In the genomic region with DNA sequence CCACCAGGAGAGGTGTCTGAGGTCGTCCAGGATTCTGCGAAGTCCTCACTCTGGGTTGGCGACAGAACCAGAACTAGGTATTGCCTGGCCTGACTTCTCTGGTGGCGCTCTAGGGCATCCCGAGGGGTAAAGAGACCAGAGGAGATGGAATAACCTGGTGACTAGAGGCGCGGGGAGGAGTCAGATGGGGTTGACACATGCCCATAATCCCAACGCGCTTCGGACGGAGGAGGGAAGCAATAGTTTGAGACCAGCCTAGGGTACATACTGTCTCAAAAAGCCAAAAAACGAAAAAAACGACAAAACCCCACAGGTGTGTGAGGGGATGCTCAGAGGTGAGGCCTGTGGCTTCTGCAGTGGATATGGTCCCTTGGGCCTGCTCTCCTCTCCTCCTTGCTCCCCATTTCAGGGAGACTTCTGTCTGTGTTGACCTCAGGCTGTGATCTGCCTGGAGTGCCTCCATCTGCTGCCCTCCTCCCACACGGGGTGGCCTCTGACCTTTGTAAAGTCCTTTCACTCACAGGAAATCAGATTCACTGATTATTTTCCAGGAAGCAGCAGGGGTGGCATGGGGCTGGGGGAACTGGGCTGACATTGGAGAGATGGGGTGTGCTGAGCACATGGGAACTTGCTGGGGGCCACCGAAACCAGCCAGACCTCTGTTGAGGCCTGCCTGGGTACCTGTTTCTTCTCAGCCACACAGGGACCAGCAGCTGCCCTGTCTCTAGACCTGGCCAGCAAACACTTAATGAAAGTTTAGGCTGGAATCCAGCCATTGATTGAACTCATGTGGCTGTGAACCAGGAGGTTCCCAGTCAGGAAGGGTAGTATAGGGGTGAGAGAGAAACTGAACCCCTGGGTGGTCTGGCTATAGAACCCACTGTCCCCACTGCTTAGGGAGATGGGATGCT, we compare ENCODE assay signal across 8 mouse cellular contexts. TPM values are rescaled to one million over a fixed set of nuclear protein-coding genes. Genes with fewer than 3 reads are reported as not detected.
DNase-seq lines count a peak whose midpoint lies in the region; ATAC-seq and TF ChIP-seq lines count a peak whose summit lies in the region.

No protein-coding gene starts in this region.

- peak overlapping the region; percentile 60; the same call in 1 of the 2 replicates for H3K9ac ChIP-seq in kidney, embryonic 14.5 days (ENCODE audit: low read depth, low read length)
- H3K9ac ChIP-seq in hindbrain, embryonic 14.5 days: peak overlapping the region; percentile 88
- H3K9ac ChIP-seq in midbrain, embryonic 14.5 days (replicated peaks; ENCODE audit: low read length): peak overlapping the region; percentile 85

- H3K9me3 ChIP-seq in kidney, embryonic 14.5 days (ENCODE audit: control insufficient read depth, low read length): no peaks in the 10 kb centered on the region
- no peaks in the 10 kb centered on the region for H3K9me3 ChIP-seq in hindbrain, embryonic 14.5 days (ENCODE audit: control insufficient read depth, low read length)
- no peaks in the 10 kb centered on the region for H3K9me3 ChIP-seq in midbrain, embryonic 14.5 days (ENCODE audit: control insufficient read depth, low read length)

- WGBS in kidney, embryonic 14.5 days: 11% methylated on average over 15 of the region's 15 CpGs
- WGBS in hindbrain, embryonic 14.5 days: 11% methylated on average over 15 of the region's 15 CpGs
- 13% methylated on average over 15 of the region's 15 CpGs for WGBS in midbrain, embryonic 14.5 days

- no peak overlapping the region for H3K27ac ChIP-seq in kidney, embryonic 14.5 days (ENCODE audit: low read depth, low read length)
- no peak overlapping the region for H3K27ac ChIP-seq in cortical plate, adult 2 months (ENCODE audit: insufficient read depth, low read length)
- peak overlapping the region; percentile 84 for H3K27ac ChIP-seq in hindbrain, embryonic 14.5 days
- H3K27ac ChIP-seq in midbrain, embryonic 14.5 days (replicated peaks; ENCODE audit: low read depth, low read length): peak overlapping the region; percentile 89; the same call in 1 of the 2 replicates

- no peak for TF ChIP-seq POLR2A in cortical plate, adult 2 months (IDR thresholded peaks at IDR 0.05; ENCODE audit: extremely low read depth, insufficient read depth, low read length)

- H3K4me1 ChIP-seq in kidney, embryonic 14.5 days (ENCODE audit: control insufficient read depth, insufficient read depth, low read length): peaks cover 8% of the 10 kb centered on the region; the same call in 1 of the 2 replicates
- no peaks in the 10 kb centered on the region for H3K4me1 ChIP-seq in cortical plate, adult 2 months (ENCODE audit: control insufficient read depth, insufficient read depth, low read length)
- H3K4me1 ChIP-seq in hindbrain, embryonic 14.5 days (replicated peaks; ENCODE audit: control insufficient read depth, insufficient read depth, low read length): peaks cover 31% of the 10 kb centered on the region; the same call in 1 of the 2 replicates
- H3K4me1 ChIP-seq in midbrain, embryonic 14.5 days (ENCODE audit: control insufficient read depth, insufficient read depth, low read length): peaks cover 15% of the 10 kb centered on the region

- no peaks in the 10 kb centered on the region for H3K27me3 ChIP-seq in kidney, embryonic 14.5 days (ENCODE audit: control insufficient read depth, insufficient read depth, low read length)
- no peaks in the 10 kb centered on the region for H3K27me3 ChIP-seq in hindbrain, embryonic 14.5 days (ENCODE audit: control insufficient read depth, insufficient read depth, low read length)
- H3K27me3 ChIP-seq in midbrain, embryonic 14.5 days (ENCODE audit: control insufficient read depth, insufficient read depth, low read length): no peaks in the 10 kb centered on the region

- DNase-seq in kidney, postnatal 36 days: no peak
- no peak for DNase-seq in hindbrain, embryonic 14.5 days (ENCODE audit: low spot score)
- DNase-seq in midbrain, embryonic 14.5 days: no peak
- DNase-seq in layer of hippocampus, postnatal 10 days (ENCODE audit: low spot score in 2 of 2): no peak
- DNase-seq in left cerebral cortex, adult 18-20 months (ENCODE audit: low spot score in 2 of 2): no peak

- peak overlapping the region; percentile 60 for H3K4me3 ChIP-seq in kidney, embryonic 14.5 days (ENCODE audit: low read length)
- peak overlapping the region; percentile 98; the same call in 1 of the 2 replicates for H3K4me3 ChIP-seq in cortical plate, adult 2 months (ENCODE audit: insufficient read depth, low read length)
- H3K4me3 ChIP-seq in hindbrain, embryonic 14.5 days (replicated peaks; ENCODE audit: low read length): peak overlapping the region; percentile 67
- peak overlapping the region; percentile 82 for H3K4me3 ChIP-seq in midbrain, embryonic 14.5 days (replicated peaks; ENCODE audit: low read depth, low read length)

- no peak for TF ChIP-seq CTCF in cortical plate, adult 2 months (IDR thresholded peaks at IDR 0.05; ENCODE audit: extremely low read depth, insufficient read depth, low read length)

- peak; percentile 0; the same call in 1 of the 2 replicates for ATAC-seq in kidney, embryonic 14.5 days (ENCODE audit: low FRiP score, low TSS enrichment)
- ATAC-seq in hindbrain, embryonic 14.5 days (ENCODE audit: low FRiP score): no peak
- ATAC-seq in midbrain, embryonic 14.5 days (ENCODE audit: low FRiP score, low TSS enrichment): no peak
- ATAC-seq in megakaryocyte progenitor cell, adult 5-6 weeks (replicated peaks; ENCODE audit: poor library complexity): no peak

- H3K36me3 ChIP-seq in kidney, embryonic 14.5 days (ENCODE audit: control insufficient read depth, insufficient read depth, low read length): 0 out of 2 replicates have a peak, but pooled peaks cover 2% of the 10 kb centered on the region
- no peaks in the 10 kb centered on the region for H3K36me3 ChIP-seq in hindbrain, embryonic 14.5 days (replicated peaks; ENCODE audit: control insufficient read depth, insufficient read depth)
- no peaks in the 10 kb centered on the region for H3K36me3 ChIP-seq in midbrain, embryonic 14.5 days (ENCODE audit: control insufficient read depth, insufficient read depth, low read length)

- H3K4me2 ChIP-seq in kidney, embryonic 14.5 days (replicated peaks; ENCODE audit: low read depth, low read length): peak overlapping the region; percentile 93
- peak overlapping the region; percentile 85 for H3K4me2 ChIP-seq in hindbrain, embryonic 14.5 days (replicated peaks)
- H3K4me2 ChIP-seq in midbrain, embryonic 14.5 days (ENCODE audit: low read length): peak overlapping the region; percentile 78

RNA-seq across cellular contexts. Expression of a gene that starts 0.6 kb away (rescaled TPM):
- 5.0 and 5.4 TPM in 2 replicates for polyA plus RNA-seq in kidney, embryonic 14.5 days (2014; fragmentation: Nextera tagmentation; extraction: Ambion mirVana)
- 8.4 and 9.2 TPM in 2 replicates for polyA plus RNA-seq in cortical plate, adult 2 months (2012; rRNA removed)
- polyA plus RNA-seq in hindbrain, embryonic 14.5 days (2014; fragmentation: Nextera tagmentation; extraction: Ambion mirVana): 24.6 and 24.8 TPM in 2 replicates
- 23.9 and 30.8 TPM in 2 replicates for polyA plus RNA-seq in midbrain, embryonic 14.5 days (2014; fragmentation: Nextera tagmentation; extraction: Ambion mirVana)
- total RNA-seq in layer of hippocampus, postnatal 10 days (2021): 10 to 100 TPM; 13.2 to 13.4 TPM
- 1 to 10 TPM; 7.5 to 8.4 TPM for total RNA-seq in left cerebral cortex, adult 18-20 months (2021)
- total RNA-seq in megakaryocyte progenitor cell, adult 5-6 weeks (2015): 27.8 and 33.0 TPM in 2 replicates
- total RNA-seq in megakaryocyte progenitor cell, adult 5-6 weeks (2017): 12.1 TPM in 2 replicates

RNA-seq across cellular contexts. Expression of a gene that starts 47.0 kb away (rescaled TPM):
- polyA plus RNA-seq in kidney, embryonic 14.5 days (2014; fragmentation: Nextera tagmentation; extraction: Ambion mirVana): 57.5 and 64.5 TPM in 2 replicates
- 35.0 and 36.0 TPM in 2 replicates for polyA plus RNA-seq in cortical plate, adult 2 months (2012; rRNA removed)
- polyA plus RNA-seq in hindbrain, embryonic 14.5 days (2014; fragmentation: Nextera tagmentation; extraction: Ambion mirVana): 59.0 and 61.7 TPM in 2 replicates
- 60.8 and 67.1 TPM in 2 replicates for polyA plus RNA-seq in midbrain, embryonic 14.5 days (2014; fragmentation: Nextera tagmentation; extraction: Ambion mirVana)
- 10 to 100 TPM; 45.2 to 46.3 TPM for total RNA-seq in layer of hippocampus, postnatal 10 days (2021)
- 10 to 100 TPM; 36.2 to 40.7 TPM for total RNA-seq in left cerebral cortex, adult 18-20 months (2021)
- total RNA-seq in megakaryocyte progenitor cell, adult 5-6 weeks (2015): 21.0 and 26.5 TPM in 2 replicates
- total RNA-seq in megakaryocyte progenitor cell, adult 5-6 weeks (2017): 51.5 and 78.2 TPM in 2 replicates

Comparison
In these comparisons a context has a peak if more than half of its experiments do, and no peak if none do; other contexts are left out.
1. H3K27ac ChIP-seq: peak in hindbrain, embryonic 14.5 days (single experiment) and midbrain, embryonic 14.5 days (single experiment); none in kidney, embryonic 14.5 days (single experiment) and cortical plate, adult 2 months (single experiment).
2. Peak in every context shown above with its lines, with median percentiles within 50 percentile points of each other: H3K4me2 ChIP-seq, H3K4me3 ChIP-seq and H3K9ac ChIP-seq.